Mouse (Mus musculus): ENCODE measurements around the gene Gmeb1. TPM values are rescaled to one million over a fixed set of nuclear protein-coding genes. Genes with fewer than 3 reads are reported as not detected.

Gmeb1 gene
- total RNA-seq (2023) = 10 to 100 TPM; 44.0 to 45.8 TPM

DNA sequence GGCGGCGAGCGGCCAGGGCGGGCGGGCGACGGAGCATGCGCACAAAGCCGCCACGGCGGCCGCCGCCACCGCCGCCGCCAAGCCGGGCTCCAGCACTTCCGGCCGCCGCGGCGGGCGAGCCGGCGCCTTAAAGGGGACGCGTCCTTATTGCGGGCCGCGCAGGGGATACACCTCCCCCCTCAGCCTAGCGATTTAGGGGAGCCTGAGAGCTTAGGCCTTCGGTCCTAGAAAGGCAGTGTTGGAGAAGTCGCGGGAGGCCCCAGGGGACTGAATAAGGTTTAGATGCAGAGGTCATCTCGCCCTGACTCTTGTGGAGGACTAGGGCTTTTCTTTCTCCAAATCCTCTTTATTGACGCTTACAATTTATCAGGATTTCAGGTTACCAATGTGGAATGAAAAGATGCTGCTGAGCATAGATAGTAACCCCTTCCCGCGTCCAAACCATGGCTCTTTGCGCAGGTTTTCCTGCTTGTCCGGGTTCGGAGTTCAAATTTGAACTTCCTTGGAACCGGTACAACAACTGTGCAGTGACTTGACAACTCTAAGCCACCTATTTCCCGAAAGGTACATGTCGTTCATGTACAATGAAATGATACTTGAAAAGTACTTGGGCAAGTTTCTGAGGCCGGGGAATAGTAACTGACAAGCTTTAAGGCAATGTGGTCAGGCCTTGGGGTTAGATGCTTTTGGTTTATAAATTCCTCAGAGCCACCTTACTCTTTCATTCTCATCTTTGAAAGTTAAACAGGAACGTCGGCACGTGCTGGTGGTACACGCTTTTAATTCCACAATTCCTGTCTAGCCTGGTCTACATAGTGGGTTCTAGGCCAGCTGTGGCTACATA, at the start of gene Gmeb1:
Gmeb1 (minus strand) TSS at position 89 of the 844 bp plus-strand sequence.

DNA sequence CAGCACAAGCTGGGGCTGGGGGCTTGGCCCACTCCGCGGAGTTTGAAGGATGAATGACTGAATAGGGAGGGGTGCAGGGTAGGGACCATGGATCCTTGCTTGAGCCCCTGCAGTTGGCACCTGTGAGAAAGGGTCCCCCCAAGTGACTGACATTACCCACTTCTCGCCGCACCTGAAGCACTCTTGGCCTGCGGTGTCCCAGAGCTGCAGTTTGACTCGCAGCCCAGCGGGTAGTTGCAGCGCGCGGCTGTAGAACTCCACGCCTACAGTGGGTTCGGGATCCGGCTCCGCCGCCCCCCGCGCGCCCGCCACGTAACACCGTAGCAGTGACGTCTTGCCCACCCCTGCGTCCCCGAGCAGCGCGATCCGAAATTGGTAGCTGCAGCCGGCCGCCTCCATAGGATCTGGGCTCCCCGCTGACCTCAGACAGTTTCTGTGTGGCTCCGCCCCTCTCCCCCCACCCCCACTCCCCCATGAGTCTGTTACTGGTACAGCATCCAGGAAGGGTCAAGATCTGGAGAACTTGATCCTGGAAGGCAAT, 41.6 kb upstream of the Gmeb1 start, which contains the start of gene Rab42:
Rab42 (minus strand) TSS at position 447 of the 541 bp plus-strand sequence.

DNA sequence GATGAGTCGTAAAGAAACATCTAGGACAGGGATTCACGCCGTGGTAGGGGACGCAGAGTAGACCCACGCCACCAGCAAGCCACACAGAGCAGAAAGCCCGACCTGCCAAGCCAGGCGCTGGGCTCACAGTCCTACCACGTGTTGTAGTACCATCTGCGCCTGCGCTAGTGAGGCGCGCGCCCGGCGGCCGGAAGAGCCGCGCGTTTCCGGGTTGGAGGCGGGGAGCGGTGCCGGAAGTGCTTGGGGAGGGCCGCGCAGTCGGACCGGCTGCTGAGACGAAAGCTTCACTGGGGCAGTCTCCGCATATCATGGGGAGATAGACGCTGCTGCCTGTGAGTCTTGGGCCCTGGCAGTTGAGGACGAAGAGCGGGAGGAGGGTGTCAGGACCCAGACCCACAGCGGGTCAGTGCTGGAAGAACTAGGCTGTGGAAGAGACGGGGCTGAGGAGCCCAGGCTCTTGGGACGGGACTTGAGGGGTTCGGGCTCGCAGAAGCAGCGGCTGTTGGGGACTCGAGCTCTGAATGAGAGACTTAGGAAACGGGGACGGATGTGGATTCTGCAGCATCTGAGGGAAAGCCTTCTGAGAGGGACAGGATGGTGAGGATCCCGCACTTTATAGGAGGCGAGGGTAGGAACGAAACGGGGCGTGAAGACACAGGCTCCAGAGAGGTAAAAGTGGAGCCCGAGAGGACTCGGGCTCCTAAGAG, 12.9 kb upstream of the Gmeb1 start, which contains the start of gene Taf12:
Taf12 (plus strand) TSS at position 220 of the 707 bp plus-strand sequence.

DNA sequence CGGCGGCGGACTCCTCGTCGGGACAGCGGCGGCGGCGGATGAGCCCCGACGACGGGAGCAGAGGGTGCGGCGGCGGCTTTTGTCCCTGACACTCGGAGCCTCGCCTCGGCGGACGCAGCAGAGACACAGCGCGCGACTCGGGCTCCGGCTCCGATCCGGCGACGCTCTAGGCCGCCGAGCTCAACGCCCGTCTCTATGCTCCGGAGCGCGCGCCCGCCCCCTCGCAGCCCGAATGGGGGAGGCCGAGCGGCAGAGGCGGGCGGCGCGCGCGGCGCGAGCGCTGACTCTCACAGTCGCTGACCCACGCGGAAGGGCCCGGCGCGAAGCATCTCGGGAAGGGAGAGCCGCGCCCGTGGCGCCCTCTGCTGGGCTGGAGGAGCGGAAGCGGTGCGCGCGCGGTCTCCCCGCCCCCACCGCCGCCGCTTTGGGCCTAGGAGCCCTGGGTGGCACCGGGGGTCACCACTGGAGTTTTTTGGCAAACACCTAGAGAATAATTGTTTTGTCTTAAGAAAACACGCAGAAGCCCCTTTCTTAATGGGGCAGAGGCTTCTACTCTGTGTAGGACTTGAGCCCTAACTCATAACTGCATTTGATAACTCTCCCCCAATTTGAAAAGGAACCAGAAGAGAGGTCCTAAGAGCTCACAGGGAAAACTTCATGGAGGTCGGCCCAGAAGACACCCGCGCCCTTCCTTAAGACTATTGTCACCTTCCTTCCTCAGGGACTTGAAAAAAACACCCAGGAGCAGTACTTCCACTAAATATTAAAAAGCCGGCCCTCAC, 49.3 kb downstream of the Gmeb1 start, which contains the start of gene Ythdf2:
Ythdf2 (minus strand) TSS at position 351 of the 782 bp plus-strand sequence.

Other genes starting within 250 kb of the Gmeb1 start
- not detected for gene Gm10300, start 186.9 kb downstream of the Gmeb1 start, total RNA-seq (2023)
- 10 to 100 TPM; 72.0 to 76.9 TPM for gene Epb41, start 186.3 kb downstream of the Gmeb1 start, total RNA-seq (2023)
- gene Oprd1, start 117.1 kb downstream of the Gmeb1 start, total RNA-seq (2023) = not detected
- 10 to 100 TPM; 87.3 to 92.0 TPM for gene Ythdf2, start 49.3 kb downstream of the Gmeb1 start, total RNA-seq (2023)
- 10 to 100 TPM; 35.1 to 46.8 TPM for gene Taf12, start 12.8 kb upstream of the Gmeb1 start, total RNA-seq (2023)
- not detected for gene Rab42, start 41.8 kb upstream of the Gmeb1 start, total RNA-seq (2023)
- gene Trnau1ap, start 67.9 kb upstream of the Gmeb1 start, total RNA-seq (2023) = 10 to 100 TPM; 42.1 to 56.0 TPM
- 10 to 100 TPM; 17.3 to 18.8 TPM for gene Rcc1, start 92.0 kb upstream of the Gmeb1 start, total RNA-seq (2023)
- 10 to 100 TPM; 30.4 TPM for gene Phactr4, start 160.9 kb upstream of the Gmeb1 start, total RNA-seq (2023)
- gene Med18, start 202.3 kb upstream of the Gmeb1 start, total RNA-seq (2023) = 10 to 100 TPM in 1 of 2 experiments, 1 to 10 TPM in 1; 9.6 to 14.7 TPM
- 10 to 100 TPM in 1 of 2 experiments, 1 to 10 TPM in 1; 7.2 to 10.5 TPM for gene Sesn2, start 248.9 kb upstream of the Gmeb1 start, total RNA-seq (2023)